Mouse (Mus musculus): Measurements from ENCODE around the gene Ly6g6f. TPM values are rescaled to one million over a fixed set of nuclear protein-coding genes. Genes with fewer than 3 reads are reported as not detected.
"Not testable (repeated sequence)": the region's sequence is repeated elsewhere in the genome, so short reads cannot be mapped to it uniquely, and the experiment has no call there.

Ly6g6f gene
- polyA plus RNA-seq, 1 experiment from 2014 or later, result 0.66 TPM

DNA sequence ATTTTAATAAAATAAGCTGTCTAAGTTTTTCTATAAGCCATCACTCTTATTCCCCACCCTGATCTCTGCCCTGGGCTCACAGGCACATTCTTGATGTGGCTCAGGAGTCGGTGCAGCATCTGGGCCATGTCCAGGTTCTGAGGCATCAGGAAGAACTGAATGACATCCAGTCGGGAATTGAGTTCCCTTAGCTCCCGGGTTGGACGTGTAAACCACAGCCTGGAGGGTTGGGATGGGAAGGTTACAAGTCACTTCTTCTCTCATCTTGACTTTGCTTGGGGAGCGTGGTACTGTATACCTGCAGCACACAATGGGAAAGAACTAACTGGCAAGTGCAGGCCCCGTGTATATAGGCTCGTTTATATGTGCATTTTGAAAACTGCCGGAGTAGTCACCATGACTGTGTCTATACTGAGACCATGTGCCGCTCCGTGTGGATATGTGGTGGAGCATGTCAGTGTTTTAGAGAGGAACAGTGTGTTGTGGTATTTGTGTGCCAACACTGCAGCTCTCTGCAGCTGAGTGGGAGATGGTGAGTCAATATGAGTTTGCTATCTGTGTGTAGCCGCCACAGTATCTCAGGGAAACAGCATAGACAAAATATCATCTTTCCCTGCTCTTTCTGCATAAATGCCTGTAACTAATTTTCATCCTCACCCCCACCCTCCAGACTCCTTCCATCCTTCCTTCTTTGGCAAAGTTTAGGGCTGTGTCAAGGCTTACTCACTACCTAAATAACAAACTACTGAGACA is 46.1 kb downstream of the Ly6g6f start:
- DNase-seq (ENCODE audit: low spot score), result peak; percentile 24
- Histone ChIP-seq H3K36me3 (no peaks in the 10 kb centered on the region), H3K9me3 (replicated peaks) (no peaks in the 10 kb centered on the region), H3K4me3 (no peak overlapping the region), H3K27me3 (ENCODE audit: low read depth, poor library complexity, severe bottlenecking) (no peaks in the 10 kb centered on the region), H3K27ac (no peak overlapping the region), H3K4me1 (0 out of 2 replicates have a peak, but pooled peaks cover 4% of the 10 kb centered on the region)
- WGBS, result 89% methylated on average over 11 of the region's 11 CpGs

DNA sequence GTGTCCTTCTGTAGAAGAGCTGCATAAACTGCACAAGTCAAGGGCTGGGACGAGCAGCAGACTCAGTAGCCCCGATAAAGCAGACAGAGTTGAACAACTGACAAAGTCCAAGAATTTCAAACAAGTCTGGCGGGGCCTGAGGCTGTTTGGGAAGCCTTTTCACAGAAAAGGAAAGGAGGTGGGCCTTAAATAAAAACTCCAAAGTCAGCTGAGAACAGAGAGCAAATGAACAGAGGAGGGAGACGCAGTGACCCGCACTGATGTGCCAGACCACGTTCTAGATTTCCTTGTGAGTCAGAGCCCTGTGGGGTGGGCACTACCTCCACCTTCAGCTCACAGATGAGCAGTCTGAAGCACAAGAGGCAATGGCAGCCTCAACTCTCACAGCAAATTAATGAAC is 50.5 kb downstream of the Ly6g6f start:
- no peaks in the 10 kb centered on the region for H3K36me3 ChIP-seq
- no peak overlapping the region for H3K4me3 ChIP-seq
- H3K4me1 ChIP-seq, result peaks cover 7% of the 10 kb centered on the region
- 86% methylated on average over 6 of the region's 6 CpGs for WGBS
- peaks cover 4% of the 10 kb centered on the region; the same call in 1 of the 2 replicates for H3K27me3 ChIP-seq (ENCODE audit: low read depth, poor library complexity, severe bottlenecking)
- DNase-seq (ENCODE audit: low spot score), result peak; percentile 25
- H3K27ac ChIP-seq, result no peak overlapping the region
- no peaks in the 10 kb centered on the region for H3K9me3 ChIP-seq (replicated peaks)

DNA sequence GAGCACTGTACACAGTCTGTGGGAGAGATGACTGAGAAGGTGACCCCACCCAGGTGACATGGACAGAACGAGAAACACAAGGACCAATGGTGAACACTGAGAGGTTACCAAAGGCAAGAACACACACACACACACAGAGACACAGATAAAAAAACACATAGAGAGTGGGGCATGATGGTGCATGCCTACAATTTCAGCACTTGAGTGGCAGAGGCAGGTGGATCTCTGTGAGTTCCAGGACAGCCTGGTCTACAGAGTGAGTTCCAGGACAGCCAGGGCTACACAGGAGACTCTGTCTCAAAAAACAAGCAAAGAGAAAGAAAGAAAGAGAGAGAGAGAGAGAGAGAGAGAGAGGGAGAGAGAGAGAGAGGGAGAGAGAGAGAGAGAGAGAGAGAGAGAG is 51.7 kb downstream of the Ly6g6f start:
- H3K4me3 ChIP-seq; H3K27ac ChIP-seq; H3K9me3 ChIP-seq (replicated peaks); DNase-seq (ENCODE audit: low spot score); H3K36me3 ChIP-seq; H3K27me3 ChIP-seq (ENCODE audit: low read depth, poor library complexity, severe bottlenecking): not testable (repeated sequence)
- WGBS, result 89% methylated on average over 1 of the region's 1 CpGs
- H3K4me1 ChIP-seq, result peaks cover 19% of the 10 kb centered on the region

DNA sequence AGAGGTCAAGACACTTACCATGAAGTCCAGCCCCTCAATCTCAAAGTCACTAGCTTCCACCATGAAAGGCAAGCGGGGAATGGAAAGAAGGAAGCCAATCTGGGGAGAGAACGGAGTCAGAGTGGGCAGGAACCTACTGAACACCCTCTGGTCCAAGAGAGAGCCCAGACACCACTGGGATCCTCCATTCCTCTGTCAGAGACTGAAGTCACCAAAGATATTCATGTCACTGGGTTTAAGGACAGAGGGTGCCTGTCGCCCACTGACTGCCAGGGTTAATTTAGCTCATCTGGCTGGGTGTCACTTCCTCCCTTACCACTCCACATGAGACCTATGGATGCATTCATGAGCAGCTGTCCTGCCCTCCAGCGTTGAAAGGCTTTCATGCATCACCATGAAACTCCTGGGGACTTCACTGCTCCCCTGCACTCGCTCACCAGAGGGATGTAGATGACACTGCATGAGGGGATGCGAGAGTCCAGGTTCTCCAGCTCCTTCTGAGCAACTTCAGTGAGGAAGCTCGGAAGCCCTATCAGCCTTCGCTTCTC is 53.0 kb downstream of the Ly6g6f start:
- H3K27ac ChIP-seq, result no peak overlapping the region
- no peak overlapping the region for H3K4me3 ChIP-seq
- H3K36me3 ChIP-seq, result no peaks in the 10 kb centered on the region
- H3K9me3 ChIP-seq (replicated peaks), result no peaks in the 10 kb centered on the region
- 73% methylated on average over 8 of the region's 8 CpGs for WGBS
- H3K4me1 ChIP-seq, result peaks cover 22% of the 10 kb centered on the region
- peaks cover 4% of the 10 kb centered on the region; the same call in 1 of the 2 replicates for H3K27me3 ChIP-seq (ENCODE audit: low read depth, poor library complexity, severe bottlenecking)
- DNase-seq (ENCODE audit: low spot score), result peak; percentile 27

DNA sequence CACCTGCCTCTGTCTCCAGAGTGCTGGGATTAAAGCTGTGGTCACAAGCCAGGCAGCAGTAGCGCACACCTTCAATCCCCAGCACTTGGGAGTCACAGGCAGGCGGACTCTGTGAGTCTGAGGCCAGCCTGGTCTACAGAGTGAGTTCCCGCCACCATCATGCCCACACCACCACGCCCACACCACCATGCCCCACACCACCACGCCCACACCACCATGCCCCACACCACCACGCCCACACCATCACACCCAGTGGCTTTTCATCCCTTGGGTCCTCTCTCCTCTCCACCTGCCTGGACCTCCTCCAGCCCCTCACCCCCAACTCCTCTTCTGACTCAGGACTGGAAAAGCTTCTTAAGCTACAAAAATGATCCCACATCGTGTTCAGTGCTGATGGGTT is 53.5 kb downstream of the Ly6g6f start:
- Histone ChIP-seq H3K36me3 (no peaks in the 10 kb centered on the region), H3K27ac (no peak overlapping the region), H3K27me3 (ENCODE audit: low read depth, poor library complexity, severe bottlenecking) (peaks cover 4% of the 10 kb centered on the region; the same call in 1 of the 2 replicates), H3K9me3 (replicated peaks) (no peaks in the 10 kb centered on the region), H3K4me1 (peaks cover 27% of the 10 kb centered on the region), H3K4me3 (no peak overlapping the region)
- no peak for DNase-seq (ENCODE audit: low spot score)
- WGBS, result 92% methylated on average over 7 of the region's 7 CpGs

DNA sequence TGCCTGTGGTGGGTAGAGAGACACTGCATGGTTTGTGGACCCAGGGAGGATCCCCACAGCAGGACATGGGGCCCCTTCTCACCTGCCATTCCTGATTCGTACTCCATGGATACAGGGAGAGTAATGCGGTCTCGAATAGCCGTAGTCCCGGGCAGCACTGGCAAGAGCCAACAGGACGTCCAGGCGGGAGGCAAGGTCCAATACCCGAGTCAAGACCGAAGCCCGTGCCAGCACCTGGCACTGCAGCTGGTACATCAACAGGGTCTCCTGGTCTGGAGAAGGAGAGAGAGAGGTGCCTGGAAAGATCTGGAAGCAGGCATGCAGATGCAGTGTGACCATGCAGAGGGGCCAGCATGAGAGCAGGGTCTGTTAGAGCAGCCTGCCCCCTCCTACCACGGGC is 54.1 kb downstream of the Ly6g6f start:
- H3K9me3 ChIP-seq (replicated peaks), result no peaks in the 10 kb centered on the region
- 90% methylated on average over 11 of the region's 11 CpGs for WGBS
- H3K27ac ChIP-seq, result peak overlapping the region; percentile 21; the same call in 1 of the 2 replicates
- DNase-seq (ENCODE audit: low spot score), result peak; percentile 27
- H3K36me3 ChIP-seq, result no peaks in the 10 kb centered on the region
- H3K27me3 ChIP-seq (ENCODE audit: low read depth, poor library complexity, severe bottlenecking), result peaks cover 4% of the 10 kb centered on the region; the same call in 1 of the 2 replicates
- H3K4me1 ChIP-seq, result peaks cover 30% of the 10 kb centered on the region
- no peak overlapping the region for H3K4me3 ChIP-seq

Other genes with a start within 250 kb of the Ly6g6f start
- 23.3 and 28.6 TPM in 2 replicates for gene Stk19, start 248.7 kb downstream of the Ly6g6f start, polyA plus RNA-seq (2016; fragmentation: Nextera tagmentation; extraction: Ambion mirVana)
- 77.5 and 83.5 TPM in 2 replicates for gene Dxo, start 248.6 kb downstream of the Ly6g6f start, polyA plus RNA-seq (2016; fragmentation: Nextera tagmentation; extraction: Ambion mirVana)
- gene Skiv2l, start 235.4 kb downstream of the Ly6g6f start, polyA plus RNA-seq (2016; fragmentation: Nextera tagmentation; extraction: Ambion mirVana), result 57.5 and 65.0 TPM in 2 replicates
- gene Nelfe, start 235.2 kb downstream of the Ly6g6f start, polyA plus RNA-seq (2016; fragmentation: Nextera tagmentation; extraction: Ambion mirVana), result 151 and 155 TPM in 2 replicates
- gene Cfb, start 223.1 kb downstream of the Ly6g6f start, polyA plus RNA-seq (2016; fragmentation: Nextera tagmentation; extraction: Ambion mirVana), result 2.1 and 2.5 TPM in 2 replicates
- gene Zbtb12, start 206.1 kb downstream of the Ly6g6f start, polyA plus RNA-seq (2016; fragmentation: Nextera tagmentation; extraction: Ambion mirVana), result 6.2 and 6.3 TPM in 2 replicates
- 0.06 TPM in 1 of 2 replicates, not detected in the other for gene Gm20547, start 203.6 kb downstream of the Ly6g6f start, polyA plus RNA-seq (2016; fragmentation: Nextera tagmentation; extraction: Ambion mirVana)
- gene C2, start 187.3 kb downstream of the Ly6g6f start, polyA plus RNA-seq (2016; fragmentation: Nextera tagmentation; extraction: Ambion mirVana), result 0.29 and 0.40 TPM in 2 replicates
- gene Ehmt2, start 187.1 kb downstream of the Ly6g6f start, polyA plus RNA-seq (2016; fragmentation: Nextera tagmentation; extraction: Ambion mirVana), result 109 and 116 TPM in 2 replicates
- gene Slc44a4, start 171.1 kb downstream of the Ly6g6f start, polyA plus RNA-seq (2016; fragmentation: Nextera tagmentation; extraction: Ambion mirVana), result not detected in 2 replicates
- gene Neu1, start 154.4 kb downstream of the Ly6g6f start, polyA plus RNA-seq (2016; fragmentation: Nextera tagmentation; extraction: Ambion mirVana), result 14.6 and 16.1 TPM in 2 replicates
- 0.08 and 0.14 TPM in 2 replicates for gene Hspa1b, start 126.4 kb downstream of the Ly6g6f start, polyA plus RNA-seq (2016; fragmentation: Nextera tagmentation; extraction: Ambion mirVana)
- not detected in 2 replicates for gene Gm20481, start 115.7 kb downstream of the Ly6g6f start, polyA plus RNA-seq (2016; fragmentation: Nextera tagmentation; extraction: Ambion mirVana)
- 1.1 and 1.4 TPM in 2 replicates for gene Hspa1a, start 113.5 kb downstream of the Ly6g6f start, polyA plus RNA-seq (2016; fragmentation: Nextera tagmentation; extraction: Ambion mirVana)
- 0.58 and 0.85 TPM in 2 replicates for gene Hspa1l, start 112.9 kb downstream of the Ly6g6f start, polyA plus RNA-seq (2016; fragmentation: Nextera tagmentation; extraction: Ambion mirVana)
- 320 and 365 TPM in 2 replicates for gene Lsm2, start 103.7 kb downstream of the Ly6g6f start, polyA plus RNA-seq (2016; fragmentation: Nextera tagmentation; extraction: Ambion mirVana)
- gene Vars, start 84.6 kb downstream of the Ly6g6f start, polyA plus RNA-seq (2016; fragmentation: Nextera tagmentation; extraction: Ambion mirVana), result 222 and 267 TPM in 2 replicates
- 0.15 and 0.23 TPM in 2 replicates for gene Vwa7, start 69.0 kb downstream of the Ly6g6f start, polyA plus RNA-seq (2016; fragmentation: Nextera tagmentation; extraction: Ambion mirVana)
- gene Sapcd1, start 57.6 kb downstream of the Ly6g6f start, polyA plus RNA-seq (2016; fragmentation: Nextera tagmentation; extraction: Ambion mirVana), result 1.2 and 1.4 TPM in 2 replicates
- gene Msh5, start 38.9 kb downstream of the Ly6g6f start, polyA plus RNA-seq (2016; fragmentation: Nextera tagmentation; extraction: Ambion mirVana), result 5.2 and 5.4 TPM in 2 replicates
- gene Clic1, start 35.6 kb downstream of the Ly6g6f start, polyA plus RNA-seq (2016; fragmentation: Nextera tagmentation; extraction: Ambion mirVana), result 174 and 186 TPM in 2 replicates
- 453 and 568 TPM in 2 replicates for gene Ddah2, start 26.6 kb downstream of the Ly6g6f start, polyA plus RNA-seq (2016; fragmentation: Nextera tagmentation; extraction: Ambion mirVana)
- not detected in 2 replicates for gene Ly6g6c, start 20.2 kb downstream of the Ly6g6f start, polyA plus RNA-seq (2016; fragmentation: Nextera tagmentation; extraction: Ambion mirVana)
- gene Mpig6b, start 19.4 kb downstream of the Ly6g6f start, polyA plus RNA-seq (2016; fragmentation: Nextera tagmentation; extraction: Ambion mirVana), result 0.36 and 0.46 TPM in 2 replicates
- gene Ly6g6e, start 8.7 kb downstream of the Ly6g6f start, polyA plus RNA-seq (2016; fragmentation: Nextera tagmentation; extraction: Ambion mirVana), result 0.81 and 0.95 TPM in 2 replicates
- 0.80 and 1.1 TPM in 2 replicates for gene Ly6g6d, start 7.5 kb downstream of the Ly6g6f start, polyA plus RNA-seq (2016; fragmentation: Nextera tagmentation; extraction: Ambion mirVana)
- gene Abhd16a, start 3.7 kb upstream of the Ly6g6f start, polyA plus RNA-seq (2016; fragmentation: Nextera tagmentation; extraction: Ambion mirVana), result 53.3 and 63.6 TPM in 2 replicates
- not detected in 2 replicates for gene Ly6g5c, start 22.7 kb upstream of the Ly6g6f start, polyA plus RNA-seq (2016; fragmentation: Nextera tagmentation; extraction: Ambion mirVana)
- 1.4 and 1.7 TPM in 2 replicates for gene Ly6g5b, start 29.8 kb upstream of the Ly6g6f start, polyA plus RNA-seq (2016; fragmentation: Nextera tagmentation; extraction: Ambion mirVana)
- gene Gpank1, start 35.8 kb upstream of the Ly6g6f start, polyA plus RNA-seq (2016; fragmentation: Nextera tagmentation; extraction: Ambion mirVana), result 33.9 and 35.8 TPM in 2 replicates
- gene Csnk2b, start 36.4 kb upstream of the Ly6g6f start, polyA plus RNA-seq (2016; fragmentation: Nextera tagmentation; extraction: Ambion mirVana), result 299 and 317 TPM in 2 replicates
- 8.4 and 8.5 TPM in 2 replicates for gene D17H6S53E, start 40.8 kb upstream of the Ly6g6f start, polyA plus RNA-seq (2016; fragmentation: Nextera tagmentation; extraction: Ambion mirVana)
- 0.39 and 0.56 TPM in 2 replicates for gene Apom, start 46.4 kb upstream of the Ly6g6f start, polyA plus RNA-seq (2016; fragmentation: Nextera tagmentation; extraction: Ambion mirVana)
- gene Bag6, start 49.6 kb upstream of the Ly6g6f start, polyA plus RNA-seq (2016; fragmentation: Nextera tagmentation; extraction: Ambion mirVana), result 74.2 and 74.7 TPM in 2 replicates
- gene Prrc2a, start 79.3 kb upstream of the Ly6g6f start, polyA plus RNA-seq (2016; fragmentation: Nextera tagmentation; extraction: Ambion mirVana), result 213 and 229 TPM in 2 replicates
- gene Aif1, start 90.5 kb upstream of the Ly6g6f start, polyA plus RNA-seq (2016; fragmentation: Nextera tagmentation; extraction: Ambion mirVana), result 1.5 and 1.8 TPM in 2 replicates
- gene Lst1, start 102.8 kb upstream of the Ly6g6f start, polyA plus RNA-seq (2016; fragmentation: Nextera tagmentation; extraction: Ambion mirVana), result 1.6 and 2.0 TPM in 2 replicates
- gene Ltb, start 108.8 kb upstream of the Ly6g6f start, polyA plus RNA-seq (2016; fragmentation: Nextera tagmentation; extraction: Ambion mirVana), result 0.38 and 0.45 TPM in 2 replicates
- gene Tnf, start 116.4 kb upstream of the Ly6g6f start, polyA plus RNA-seq (2016; fragmentation: Nextera tagmentation; extraction: Ambion mirVana), result 0.14 TPM in 1 of 2 replicates, not detected in the other
- gene Lta, start 119.7 kb upstream of the Ly6g6f start, polyA plus RNA-seq (2016; fragmentation: Nextera tagmentation; extraction: Ambion mirVana), result not detected in 2 replicates
- gene Gm16181, start 135.2 kb upstream of the Ly6g6f start, polyA plus RNA-seq (2016; fragmentation: Nextera tagmentation; extraction: Ambion mirVana), result 0.30 and 0.33 TPM in 2 replicates
- gene Atp6v1g2, start 148.1 kb upstream of the Ly6g6f start, polyA plus RNA-seq (2016; fragmentation: Nextera tagmentation; extraction: Ambion mirVana), result 4.5 and 5.2 TPM in 2 replicates
- gene Nfkbil1, start 150.2 kb upstream of the Ly6g6f start, polyA plus RNA-seq (2016; fragmentation: Nextera tagmentation; extraction: Ambion mirVana), result 10.7 and 12.1 TPM in 2 replicates
- 749 and 792 TPM in 2 replicates for gene Ddx39b, start 156.1 kb upstream of the Ly6g6f start, polyA plus RNA-seq (2016; fragmentation: Nextera tagmentation; extraction: Ambion mirVana)
- 21.4 and 23.1 TPM in 2 replicates for gene H2-D1, start 177.1 kb upstream of the Ly6g6f start, polyA plus RNA-seq (2016; fragmentation: Nextera tagmentation; extraction: Ambion mirVana)
- not detected in 2 replicates for gene H2-Q1, start 234.8 kb upstream of the Ly6g6f start, polyA plus RNA-seq (2016; fragmentation: Nextera tagmentation; extraction: Ambion mirVana)